Comparison of ENCODE assay signal across 27 mouse cellular contexts in genomic region chr5:64612017-64612416, GRCm38 (mm10).
DNase-seq lines count a peak whose midpoint lies in the region; ATAC-seq lines count a peak whose summit lies in the region.
"Had no signal": no experiment of that assay in that cellular context is flagged by ENCODE, and none has a peak within 500 bp of the region (broad histone marks: within the 10 kb centered on the region; RNA-seq: fewer than 3 reads in every experiment).

No protein-coding gene starts in this region.

- no peaks in the 10 kb centered on the region for H3K27me3 ChIP-seq in neural tube, embryonic 15.5 days (replicated peaks)
- no peaks in the 10 kb centered on the region for H3K27me3 ChIP-seq in forebrain, embryonic 14.5 days (replicated peaks; ENCODE audit: control insufficient read depth, insufficient read depth, low read length)
- H3K27me3 ChIP-seq: embryonic facial prominence, embryonic 12.5 days; heart, embryonic 12.5 days; hindbrain, embryonic 15.5 days; liver, embryonic 12.5 days had no signal

- H3K9me3 ChIP-seq in neural tube, embryonic 15.5 days (replicated peaks), result no peaks in the 10 kb centered on the region
- H3K9me3 ChIP-seq in forebrain, embryonic 14.5 days (replicated peaks; ENCODE audit: control insufficient read depth, low read length), result no peaks in the 10 kb centered on the region
- H3K9me3 ChIP-seq: heart, embryonic 12.5 days; hindbrain, embryonic 15.5 days; liver, embryonic 12.5 days had no signal

- H3K27ac ChIP-seq in neural tube, embryonic 15.5 days (replicated peaks), result no peak overlapping the region
- no peak overlapping the region for H3K27ac ChIP-seq in forebrain, embryonic 14.5 days (ENCODE audit: low read depth, low read length)
- H3K27ac ChIP-seq: embryonic facial prominence, embryonic 12.5 days; hindbrain, embryonic 15.5 days; liver, embryonic 12.5 days; macrophage had no signal

- H3K9ac ChIP-seq in neural tube, embryonic 15.5 days (replicated peaks), result no peak overlapping the region
- no peak overlapping the region for H3K9ac ChIP-seq in forebrain, embryonic 14.5 days (ENCODE audit: low read length)
- H3K9ac ChIP-seq: embryonic facial prominence, embryonic 12.5 days; forebrain, postnatal 0 days; heart, embryonic 12.5 days; hindbrain, embryonic 15.5 days; liver, embryonic 12.5 days; liver, postnatal 0 days had no signal

- H3K36me3 ChIP-seq in neural tube, embryonic 15.5 days, result no peaks in the 10 kb centered on the region
- no peaks in the 10 kb centered on the region for H3K36me3 ChIP-seq in forebrain, embryonic 14.5 days (ENCODE audit: control insufficient read depth, insufficient read depth, low read length)
- H3K36me3 ChIP-seq: embryonic facial prominence, embryonic 12.5 days; heart, embryonic 12.5 days; hindbrain, embryonic 15.5 days; liver, embryonic 12.5 days had no signal

- peak; percentile 11 for DNase-seq in neural tube, embryonic 10.5 days (ENCODE audit: extremely low spot score, low spot score)
- no peak for DNase-seq in thymus, postnatal 25 days
- DNase-seq in forebrain, embryonic 14.5 days (ENCODE audit: low spot score), result no peak
- DNase-seq in lung, postnatal 4 days, result no peak
- DNase-seq: adrenal gland, adult 2 months; adrenal gland, postnatal 36 days; cerebellum, adult 2 months; cerebellum, postnatal 14 days; forebrain, postnatal 0 days; gastrocnemius, postnatal 14 days; heart, adult 18-20 months; heart, postnatal 4 days; kidney, adult 18-20 months; kidney, postnatal 36 days; liver, postnatal 0 days; right cerebral cortex, postnatal 25 days; thymus, postnatal 14 days had no signal

- no peak for ATAC-seq in neural tube, embryonic 15.5 days (ENCODE audit: low FRiP score)
- 0 out of 2 replicates have a peak, but pooled peaks have one; percentile 23 for ATAC-seq in common myeloid progenitor, adult 5-6 weeks (replicated peaks; ENCODE audit: low read depth, poor library complexity, severe bottlenecking)
- ATAC-seq in megakaryocyte progenitor cell, adult 5-6 weeks (replicated peaks; ENCODE audit: poor library complexity), result peak; percentile 54; the same call in 1 of the 2 replicates
- ATAC-seq in forebrain, embryonic 14.5 days, result no peak
- ATAC-seq: activated CD4-positive, CD25-positive, alpha-beta regulatory T cell, adult 4 months; forebrain, postnatal 0 days; liver, embryonic 12.5 days; liver, postnatal 0 days had no signal

- no peak overlapping the region for H3K4me3 ChIP-seq in neural tube, embryonic 15.5 days (replicated peaks)
- H3K4me3 ChIP-seq in forebrain, embryonic 14.5 days (ENCODE audit: low read depth, low read length), result no peak overlapping the region
- H3K4me3 ChIP-seq: embryonic facial prominence, embryonic 12.5 days; heart, embryonic 12.5 days; hindbrain, embryonic 15.5 days; liver, embryonic 12.5 days had no signal

- WGBS in neural tube, embryonic 15.5 days, result 88% methylated on average over 7 of the region's 7 CpGs
- WGBS in forebrain, embryonic 14.5 days, result 93% methylated on average over 7 of the region's 7 CpGs

- no peak overlapping the region for H3K4me2 ChIP-seq in neural tube, embryonic 15.5 days
- no peak overlapping the region for H3K4me2 ChIP-seq in forebrain, embryonic 14.5 days (ENCODE audit: low read length)
- H3K4me2 ChIP-seq: embryonic facial prominence, embryonic 12.5 days; heart, embryonic 12.5 days; hindbrain, embryonic 15.5 days; liver, embryonic 12.5 days; midbrain, embryonic 11.5 days had no signal

- H3K4me1 ChIP-seq in neural tube, embryonic 15.5 days, result peaks cover 8% of the 10 kb centered on the region
- peaks cover 9% of the 10 kb centered on the region; the same call in 1 of the 2 replicates for H3K4me1 ChIP-seq in forebrain, embryonic 14.5 days (ENCODE audit: control insufficient read depth, insufficient read depth, low read length)

Comparison
In these comparisons a context has a peak if more than half of its experiments do, and no peak if none do; other contexts are left out.
1. ATAC-seq: peak in common myeloid progenitor, adult 5-6 weeks (single experiment) and megakaryocyte progenitor cell, adult 5-6 weeks (single experiment); none in neural tube, embryonic 15.5 days (single experiment) and forebrain, embryonic 14.5 days (single experiment).